Mouse (Mus musculus) thymus, adult 18-20 months (tissue): ENCODE data around the gene Auts2.

Experiments used
- DNase-seq, 2 experiments: peaks; one replicate each; pipeline ENCODE4 v3.0.0; 2022; ENCODE audit warnings: mixed read lengths in 2 of 2

Gene Auts2

DNA sequence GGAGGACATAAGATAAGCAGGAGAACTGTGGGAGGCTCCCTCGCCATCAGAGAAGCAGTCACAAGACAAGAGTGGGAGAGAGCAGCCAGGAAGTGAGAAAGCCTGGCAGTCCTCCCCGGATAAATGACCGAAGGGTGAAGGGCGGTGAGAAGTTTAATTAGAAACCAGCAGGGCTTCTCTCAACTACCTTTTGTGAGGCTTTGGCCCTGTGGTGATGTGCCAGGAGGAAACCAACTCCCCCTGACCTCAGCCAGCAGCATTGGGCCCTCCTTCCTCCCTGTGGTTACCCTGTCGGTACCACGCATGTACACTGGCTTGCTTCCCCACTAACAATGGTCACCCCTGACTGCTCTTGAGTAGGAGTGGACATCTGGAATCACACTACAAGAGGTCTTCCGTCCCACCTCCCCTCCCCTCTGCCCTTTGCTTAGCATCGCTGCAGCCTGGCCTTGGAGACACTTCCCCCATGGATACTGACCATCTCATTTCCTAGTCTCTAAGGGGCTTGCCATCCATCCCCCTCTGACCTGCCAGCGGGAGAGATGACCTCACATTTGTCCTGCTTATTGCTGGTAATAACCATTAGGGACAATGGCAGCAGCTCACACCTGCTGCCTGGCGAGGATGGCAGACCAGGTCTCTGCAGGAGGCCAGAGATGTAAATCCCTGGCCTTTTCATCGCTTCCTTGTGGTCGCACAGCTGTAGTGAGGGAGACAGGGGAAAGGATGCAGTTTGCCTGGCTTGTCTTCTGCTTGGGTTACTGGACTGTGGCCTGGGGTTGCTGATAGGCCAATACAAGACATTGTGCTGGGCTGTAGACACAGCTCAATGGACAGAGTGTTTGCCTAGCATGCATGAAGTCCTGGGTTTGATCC, 958.6 kb downstream of the Auts2 start:
- no peak for DNase-seq

- DNase-seq: no peak
These were observed 961.8 kb downstream of the Auts2 start for GRCm38 (mm10) chr5:131581110-131582050.

DNA sequence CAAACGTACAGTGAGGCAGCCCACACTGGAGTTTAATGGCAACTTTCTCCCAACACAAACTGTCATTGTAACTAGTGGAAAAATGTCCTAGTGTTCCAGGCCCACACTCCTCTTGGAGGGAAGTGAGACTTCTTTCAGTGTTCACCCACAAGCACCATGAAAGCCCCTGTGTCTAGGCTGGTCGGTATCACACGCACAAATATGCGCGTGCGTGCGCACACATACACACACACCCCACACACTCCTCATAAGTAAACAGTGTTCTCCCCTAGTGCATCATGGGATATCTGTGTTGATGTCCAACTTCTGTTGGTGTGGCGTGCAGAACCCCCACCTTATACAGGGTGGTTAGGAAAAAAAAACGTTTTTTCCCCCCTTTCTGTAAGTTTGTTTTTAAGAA, 964.4 kb downstream of the Auts2 start:
- DNase-seq: no peak

DNA sequence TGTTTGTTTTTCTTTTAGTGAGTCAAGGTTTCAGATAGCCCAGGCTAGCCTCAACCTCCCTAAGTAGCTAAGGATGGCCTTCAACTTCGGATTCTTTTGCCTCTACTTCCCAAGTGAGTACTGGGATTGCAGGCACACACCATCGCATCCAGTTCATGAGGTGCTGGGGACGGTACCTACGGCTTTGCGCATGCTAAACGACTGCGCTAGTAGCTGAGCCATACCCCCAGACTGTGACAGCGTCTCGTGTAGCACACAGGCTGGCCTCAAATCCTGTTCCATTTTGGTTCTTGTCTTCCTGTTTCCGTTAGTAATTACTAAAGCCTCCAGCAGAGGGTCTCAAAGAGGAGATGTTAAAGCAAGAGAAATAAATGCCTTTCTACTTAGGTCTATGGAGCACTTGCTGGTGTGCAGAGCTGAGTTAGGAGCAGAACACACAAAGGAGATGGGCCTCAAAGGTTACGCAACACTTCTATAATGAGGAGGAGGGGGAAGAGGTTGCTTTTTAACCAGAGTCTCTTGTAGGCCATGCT, 967.3 kb downstream of the Auts2 start:
- no peak for DNase-seq

GRCm38 (mm10) chr5:131575086-131575514, 968.0 kb downstream of the Auts2 start:
- DNase-seq: no peak

GRCm38 (mm10) chr5:131574469-131575085, 968.6 kb downstream of the Auts2 start:
- no peak for DNase-seq

GRCm38 (mm10) chr5:131573296-131574177, 969.6 kb downstream of the Auts2 start:
- DNase-seq: no peak

DNA sequence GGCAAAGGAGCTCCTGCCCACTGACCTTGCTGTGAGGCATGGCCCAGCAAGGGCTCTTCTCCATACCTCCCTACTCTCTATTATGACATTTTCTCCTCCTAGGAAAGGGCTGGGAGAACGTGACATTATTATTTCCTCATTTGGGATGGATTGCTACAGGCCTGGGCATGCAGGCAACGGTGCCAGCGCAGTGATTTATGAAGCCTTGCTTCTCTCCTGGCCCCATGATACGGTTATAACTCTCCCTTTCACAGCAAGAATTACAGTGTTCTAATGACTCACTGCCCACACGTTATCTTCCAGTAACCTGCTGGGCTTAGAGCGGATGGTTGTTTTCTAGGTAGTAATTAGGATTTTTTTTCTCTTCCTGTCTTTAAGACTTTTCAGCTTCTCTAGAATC, 977.1 kb downstream of the Auts2 start:
- no peak for DNase-seq

GRCm38 (mm10) chr5:131563630-131564252, 979.4 kb downstream of the Auts2 start:
- DNase-seq: no peak

- no peak for DNase-seq
These were observed 982.2 kb downstream of the Auts2 start for GRCm38 (mm10) chr5:131560773-131561560.

DNA sequence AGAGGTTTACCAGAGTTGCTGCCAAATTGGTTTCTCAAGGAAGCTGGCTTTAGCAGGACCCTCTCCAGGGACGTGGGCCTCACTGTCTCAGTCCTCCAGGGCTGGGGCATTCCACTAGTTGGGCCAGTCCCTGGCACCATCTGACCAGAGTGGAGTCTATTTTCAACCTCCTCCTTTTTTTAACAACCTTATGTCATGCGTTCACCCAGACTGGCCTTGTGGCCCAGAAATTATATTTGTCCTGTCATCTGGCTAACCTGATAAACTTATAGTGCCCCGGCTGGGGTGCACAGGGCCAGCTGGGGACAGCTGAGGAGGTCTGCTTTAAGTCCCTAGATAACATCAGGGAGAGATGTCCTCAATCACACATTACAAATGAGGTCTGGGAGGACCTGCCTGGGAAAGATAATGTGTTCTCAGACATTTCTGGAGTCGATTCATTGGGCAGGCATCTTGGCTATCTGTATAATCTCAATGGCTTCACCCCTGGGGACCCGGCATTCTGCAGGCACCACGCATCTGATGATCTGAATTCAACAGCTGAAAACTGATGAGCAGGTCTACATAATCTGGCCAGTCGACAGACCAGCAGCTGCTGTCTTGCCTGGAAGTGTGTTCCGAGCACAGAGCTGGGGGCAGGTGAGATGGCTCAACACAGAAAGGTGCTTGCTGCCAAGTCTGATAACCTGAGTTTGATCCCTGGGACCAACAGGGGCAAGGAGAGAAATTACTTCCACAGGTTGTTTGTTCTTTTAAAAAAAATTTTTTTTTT, 984.6 kb downstream of the Auts2 start:
- DNase-seq: no peak

GRCm38 (mm10) chr5:131557591-131558385, 985.4 kb downstream of the Auts2 start:
- DNase-seq: no peak

GRCm38 (mm10) chr5:131548932-131549563, 994.1 kb downstream of the Auts2 start:
- DNase-seq: no peak

GRCm38 (mm10) chr5:131547926-131548325, 995.2 kb downstream of the Auts2 start:
- DNase-seq: no peak

DNA sequence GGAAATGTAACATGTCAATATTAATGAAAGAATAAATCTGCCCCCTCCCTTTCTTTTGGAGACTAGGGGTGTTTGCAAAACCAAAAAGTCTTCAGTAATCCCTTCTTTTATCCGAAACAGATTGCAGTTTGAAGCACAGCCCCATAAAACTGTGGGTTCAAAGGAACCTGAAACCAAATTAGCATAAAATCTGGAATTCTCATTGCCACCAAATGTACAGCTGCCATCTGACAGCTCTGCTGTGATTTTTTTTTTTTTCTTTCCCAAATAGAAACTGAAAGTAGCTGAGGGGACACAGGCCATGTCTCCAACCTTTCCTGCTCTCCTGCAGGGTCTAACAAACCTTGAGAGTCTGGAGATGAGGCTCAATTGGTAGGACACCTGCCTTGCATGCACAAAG, 996.7 kb downstream of the Auts2 start:
- DNase-seq: no peak

GRCm38 (mm10) chr5:131544381-131544780, 998.8 kb downstream of the Auts2 start:
- DNase-seq: no peak

DNA sequence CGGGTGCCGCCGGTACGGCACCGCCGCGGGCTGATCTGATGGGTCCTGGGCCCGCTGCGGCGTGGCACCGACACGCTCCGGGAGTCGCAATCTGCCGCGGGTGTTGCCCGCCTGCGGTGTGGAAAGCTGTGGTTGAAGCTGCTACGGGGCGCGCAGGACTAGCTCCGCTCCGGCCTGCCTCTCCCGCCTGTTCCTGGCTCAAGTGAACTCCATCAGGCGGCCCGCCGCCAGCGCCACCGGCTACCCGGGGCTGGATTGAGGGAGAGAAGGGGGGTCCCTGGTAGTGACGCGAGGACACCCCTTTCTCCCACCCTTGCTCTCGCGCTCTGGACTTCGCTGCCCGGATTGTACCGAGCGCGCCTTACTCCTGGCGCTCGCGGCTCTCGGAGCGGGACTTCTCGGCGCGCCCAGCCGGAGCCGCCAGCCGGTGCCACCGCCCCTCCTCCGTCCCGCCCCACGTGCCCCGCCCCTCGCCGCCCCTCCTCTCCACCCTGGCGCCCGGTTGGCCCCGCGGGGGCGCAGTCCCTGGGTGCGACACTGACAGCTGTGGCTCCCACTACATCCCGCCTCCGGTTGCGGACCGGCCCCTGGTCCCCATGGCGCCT, 1004.7 kb downstream of the Auts2 start:
- no peak for DNase-seq

DNA sequence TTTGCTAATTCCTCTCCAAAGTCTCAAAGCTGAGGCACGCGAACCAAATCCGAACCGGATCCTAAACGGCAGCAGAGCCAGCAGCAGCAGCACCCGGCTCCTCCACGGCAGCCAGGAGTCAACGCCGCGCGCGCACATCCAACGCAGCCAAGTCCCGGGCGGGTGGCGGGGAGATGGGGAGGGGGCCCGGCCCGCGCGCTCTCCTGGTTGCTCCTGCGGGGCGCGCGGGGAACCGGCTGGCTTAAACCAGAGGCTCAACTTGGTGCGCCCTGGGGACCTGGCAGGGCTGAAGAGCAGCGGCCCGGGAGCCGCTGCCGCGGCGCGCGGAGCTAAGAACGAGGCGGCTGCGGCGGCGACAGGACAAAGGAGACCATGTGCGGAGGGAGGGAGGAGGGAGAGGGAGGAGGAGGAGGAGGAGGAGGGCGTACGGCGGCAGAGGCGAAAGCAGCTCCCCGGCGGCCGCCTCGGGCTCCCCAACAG, 1005.3 kb downstream of the Auts2 start:
- DNase-seq: no peak
